Mouse (Mus musculus): ENCODE measurements around the gene Btg2. TPM values are rescaled to one million over a fixed set of nuclear protein-coding genes. Genes with fewer than 3 reads are reported as not detected.

The Btg2 gene
- polyA plus RNA-seq, 1 experiment: 11.9 TPM

- no peaks in the 10 kb centered on the region for H3K27me3 ChIP-seq (ENCODE audit: control insufficient read depth, insufficient read depth, low read length)
- TF ChIP-seq CTCF (IDR thresholded peaks at IDR 0.05; ENCODE audit: borderline replicate concordance, insufficient read depth, low read depth, low read length): no peak
- TF ChIP-seq POLR2A (IDR thresholded peaks at IDR 0.05; ENCODE audit: borderline replicate concordance, insufficient read depth, low read length): no peak
These were observed 10.2 kb upstream of the Btg2 start for GRCm38 (mm10) chr1:134089074-134089473.

GRCm38 (mm10) chr1:134086811-134087398, 8.0 kb upstream of the Btg2 start:
- no peaks in the 10 kb centered on the region for H3K27me3 ChIP-seq (ENCODE audit: control insufficient read depth, insufficient read depth, low read length)
- no peak overlapping the region for H3K4me3 ChIP-seq (replicated peaks; ENCODE audit: insufficient read depth, low read depth, low read length)
- peak; percentile 66 to 75 for DNase-seq
- H3K27ac ChIP-seq (ENCODE audit: insufficient read depth, low read length): peak overlapping the region; percentile 43; the same call in 1 of the 2 replicates
- 21% methylated on average over 16 of the region's 16 CpGs for WGBS
- H3K4me1 ChIP-seq (ENCODE audit: control insufficient read depth, insufficient read depth, low read length): peaks cover 38% of the 10 kb centered on the region
- TF ChIP-seq CTCF (IDR thresholded peaks at IDR 0.05; ENCODE audit: borderline replicate concordance, insufficient read depth, low read depth, low read length): no peak
- 0 out of 2 replicates have a peak, but pooled peaks have one; percentile 24 for TF ChIP-seq POLR2A (IDR thresholded peaks at IDR 0.05; ENCODE audit: borderline replicate concordance, insufficient read depth, low read length)

More at GRCm38 (mm10) chr1:134089074-134089473, 10.2 kb upstream of the Btg2 start:
- Histone ChIP-seq H3K4me1 (ENCODE audit: control insufficient read depth, insufficient read depth, low read length) (peaks cover 35% of the 10 kb centered on the region), H3K4me3 (replicated peaks; ENCODE audit: insufficient read depth, low read depth, low read length) (no peak overlapping the region), H3K27ac (ENCODE audit: insufficient read depth, low read length) (no peak overlapping the region)
- 91% methylated on average over 7 of the region's 7 CpGs for WGBS
- no peak for DNase-seq

- WGBS: 15% methylated on average over 3 of the region's 3 CpGs
- no peak for TF ChIP-seq POLR2A (IDR thresholded peaks at IDR 0.05; ENCODE audit: borderline replicate concordance, insufficient read depth, low read length)
- TF ChIP-seq CTCF (IDR thresholded peaks at IDR 0.05; ENCODE audit: borderline replicate concordance, insufficient read depth, low read depth, low read length): no peak
- Histone ChIP-seq H3K27me3 (ENCODE audit: control insufficient read depth, insufficient read depth, low read length) (no peaks in the 10 kb centered on the region), H3K27ac (ENCODE audit: insufficient read depth, low read length) (no peak overlapping the region; the same call in 1 of the 2 replicates), H3K4me3 (replicated peaks; ENCODE audit: insufficient read depth, low read depth, low read length) (no peak overlapping the region), H3K4me1 (ENCODE audit: control insufficient read depth, insufficient read depth, low read length) (peaks cover 38% of the 10 kb centered on the region)
- peak in 1 of 2 experiments; percentile 19 for DNase-seq
These were observed 7.1 kb upstream of the Btg2 start for GRCm38 (mm10) chr1:134086017-134086416.

- Histone ChIP-seq H3K4me3 (replicated peaks; ENCODE audit: insufficient read depth, low read depth, low read length) (no peak overlapping the region), H3K27me3 (ENCODE audit: control insufficient read depth, insufficient read depth, low read length) (no peaks in the 10 kb centered on the region), H3K27ac (ENCODE audit: insufficient read depth, low read length) (no peak overlapping the region), H3K4me1 (ENCODE audit: control insufficient read depth, insufficient read depth, low read length) (peaks cover 38% of the 10 kb centered on the region)
- WGBS: 11% methylated on average over 3 of the region's 3 CpGs
- TF ChIP-seq CTCF (IDR thresholded peaks at IDR 0.05; ENCODE audit: borderline replicate concordance, insufficient read depth, low read depth, low read length): no peak
- TF ChIP-seq POLR2A (IDR thresholded peaks at IDR 0.05; ENCODE audit: borderline replicate concordance, insufficient read depth, low read length): no peak
- DNase-seq: peak; percentile 51 to 74
These were observed 5.2 kb upstream of the Btg2 start for GRCm38 (mm10) chr1:134084128-134084527.

GRCm38 (mm10) chr1:134083676-134084075, 4.8 kb upstream of the Btg2 start:
- TF ChIP-seq CTCF (IDR thresholded peaks at IDR 0.05; ENCODE audit: borderline replicate concordance, insufficient read depth, low read depth, low read length) (no peak), POLR2A (IDR thresholded peaks at IDR 0.05; ENCODE audit: borderline replicate concordance, insufficient read depth, low read length) (no peak)
- 84% methylated on average over 8 of the region's 8 CpGs for whole genome bisulfite sequencing
- Histone ChIP-seq H3K27ac (ENCODE audit: insufficient read depth, low read length) (no peak overlapping the region), H3K27me3 (ENCODE audit: control insufficient read depth, insufficient read depth, low read length) (no peaks in the 10 kb centered on the region), H3K4me1 (ENCODE audit: control insufficient read depth, insufficient read depth, low read length) (peaks cover 38% of the 10 kb centered on the region), H3K4me3 (replicated peaks; ENCODE audit: insufficient read depth, low read depth, low read length) (no peak overlapping the region)
- DNase-seq: no peak

GRCm38 (mm10) chr1:134082987-134083516, 4.1 kb upstream of the Btg2 start:
- Histone ChIP-seq H3K27me3 (ENCODE audit: control insufficient read depth, insufficient read depth, low read length) (no peaks in the 10 kb centered on the region), H3K4me3 (replicated peaks; ENCODE audit: insufficient read depth, low read depth, low read length) (no peak overlapping the region), H3K4me1 (ENCODE audit: control insufficient read depth, insufficient read depth, low read length) (peaks cover 38% of the 10 kb centered on the region), H3K27ac (ENCODE audit: insufficient read depth, low read length) (no peak overlapping the region)
- TF ChIP-seq CTCF (IDR thresholded peaks at IDR 0.05; ENCODE audit: borderline replicate concordance, insufficient read depth, low read depth, low read length) (no peak), POLR2A (IDR thresholded peaks at IDR 0.05; ENCODE audit: borderline replicate concordance, insufficient read depth, low read length) (no peak)
- WGBS: 44% methylated on average over 11 of the region's 11 CpGs
- DNase-seq: peak; percentile 48 to 51

GRCm38 (mm10) chr1:134080881-134081450, 2.0 kb upstream of the Btg2 start:
- Histone ChIP-seq H3K4me3 (replicated peaks; ENCODE audit: insufficient read depth, low read depth, low read length) (no peak overlapping the region), H3K27ac (ENCODE audit: insufficient read depth, low read length) (no peak overlapping the region), H3K27me3 (ENCODE audit: control insufficient read depth, insufficient read depth, low read length) (no peaks in the 10 kb centered on the region), H3K4me1 (ENCODE audit: control insufficient read depth, insufficient read depth, low read length) (peaks cover 32% of the 10 kb centered on the region)
- DNase-seq: no peak
- 95% methylated on average over 5 of the region's 5 CpGs for WGBS
- TF ChIP-seq POLR2A (IDR thresholded peaks at IDR 0.05; ENCODE audit: borderline replicate concordance, insufficient read depth, low read length): no peak
- no peak for TF ChIP-seq CTCF (IDR thresholded peaks at IDR 0.05; ENCODE audit: borderline replicate concordance, insufficient read depth, low read depth, low read length)

- peaks cover 32% of the 10 kb centered on the region for H3K4me1 ChIP-seq (ENCODE audit: control insufficient read depth, insufficient read depth, low read length)
- H3K27ac ChIP-seq (ENCODE audit: insufficient read depth, low read length): no peak overlapping the region
- H3K27me3 ChIP-seq (ENCODE audit: control insufficient read depth, insufficient read depth, low read length): no peaks in the 10 kb centered on the region
- DNase-seq: peak; percentile 29 to 42
- TF ChIP-seq POLR2A (IDR thresholded peaks at IDR 0.05; ENCODE audit: borderline replicate concordance, insufficient read depth, low read length) (no peak), CTCF (IDR thresholded peaks at IDR 0.05; ENCODE audit: borderline replicate concordance, insufficient read depth, low read depth, low read length) (no peak)
- no peak overlapping the region for H3K4me3 ChIP-seq (replicated peaks; ENCODE audit: insufficient read depth, low read depth, low read length)
- WGBS: 59% methylated on average over 4 of the region's 4 CpGs
These were observed 1.5 kb upstream of the Btg2 start for GRCm38 (mm10) chr1:134080406-134080805.

Measured in cerebellum, adult 2 months (tissue).